Mouse (Mus musculus): ENCODE results near the gene Sh3kbp1.

GRCm38 (mm10) chrX:159685521-159685920 is 58.4 kb downstream of the Sh3kbp1 start:
- TF ChIP-seq CTCF (IDR thresholded peaks at IDR 0.05; ENCODE audit: low read depth) (no peak), EP300 (IDR thresholded peaks at IDR 0.05; ENCODE audit: low read depth) (no peak)

Data from liver, embryonic 14.5 days (tissue).